Mouse (Mus musculus): ENCODE results near the gene Cst8. TPM values are rescaled to one million over a fixed set of nuclear protein-coding genes. Genes with fewer than 3 reads are reported as not detected.

Gene Cst8
- polyA plus RNA-seq, 1 experiment from 2014 or later, result 0.32 TPM

GRCm38 (mm10) chr2:148825986-148826385 is 27.4 kb downstream of the Cst8 start:
- Histone ChIP-seq H3K9ac (no peak overlapping the region), H3K4me3 (no peak overlapping the region), H3K27ac (no peak overlapping the region), H3K4me2 (no peak overlapping the region), H3K27me3 (no peaks in the 10 kb centered on the region), H3K4me1 (no peaks in the 10 kb centered on the region), H3K36me3 (no peaks in the 10 kb centered on the region), H3K9me3 (no peaks in the 10 kb centered on the region)
- no peak for ATAC-seq (ENCODE audit: insufficient number of reproducible peaks, insufficient read depth, low FRiP score, low TSS enrichment, low read depth)
- 73% methylated on average over 1 of the region's 1 CpGs for WGBS

GRCm38 (mm10) chr2:148834912-148835311 is 36.3 kb downstream of the Cst8 start, which contains the start of gene Cst9:
Gene Cst9, plus strand, starts transcription at chr2:148835147.
- H3K9ac ChIP-seq, result no peak within 1 kb of the TSS
- H3K36me3 ChIP-seq, result no peaks in the 10 kb centered on the region
- no peak for ATAC-seq (ENCODE audit: insufficient number of reproducible peaks, insufficient read depth, low FRiP score, low TSS enrichment, low read depth)
- no peak within 1 kb of the TSS for H3K4me2 ChIP-seq
- 61% methylated on average over 4 of the region's 4 CpGs for WGBS
- H3K4me3 ChIP-seq, result no peak within 1 kb of the TSS
- H3K27me3 ChIP-seq, result no peaks in the 10 kb centered on the region
- no peak within 1 kb of the TSS for H3K27ac ChIP-seq
- no peaks in the 10 kb centered on the region for H3K9me3 ChIP-seq
- no peaks in the 10 kb centered on the region for H3K4me1 ChIP-seq

GRCm38 (mm10) chr2:148838075-148838777 is 39.6 kb downstream of the Cst8 start:
- Histone ChIP-seq H3K4me1 (no peaks in the 10 kb centered on the region), H3K27ac (no peak overlapping the region), H3K4me3 (no peak overlapping the region), H3K9me3 (no peaks in the 10 kb centered on the region), H3K4me2 (no peak overlapping the region), H3K27me3 (no peaks in the 10 kb centered on the region), H3K36me3 (no peaks in the 10 kb centered on the region), H3K9ac (no peak overlapping the region)
- ATAC-seq (ENCODE audit: insufficient number of reproducible peaks, insufficient read depth, low FRiP score, low TSS enrichment, low read depth), result no peak
- WGBS, result 85% methylated on average over 5 of the region's 5 CpGs

DNA sequence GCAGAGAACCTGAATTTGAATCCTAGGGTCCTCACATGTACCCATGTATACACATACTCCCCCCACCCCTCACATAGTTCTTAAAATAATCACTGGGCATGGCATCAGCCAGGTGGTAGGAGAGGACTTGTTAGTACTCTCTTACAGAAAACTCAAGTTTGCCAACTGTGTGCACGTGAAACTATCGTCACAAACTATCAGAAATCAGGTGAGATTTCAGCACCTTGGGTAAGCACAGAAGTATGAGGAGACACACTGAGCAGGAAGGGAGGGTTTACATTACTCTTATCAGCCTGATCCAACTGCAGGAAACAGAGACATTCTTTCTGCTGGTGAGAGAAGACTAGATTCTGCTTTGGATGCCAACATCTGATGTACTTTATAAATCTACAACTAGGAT is 40.6 kb downstream of the Cst8 start:
- no peak for ATAC-seq (ENCODE audit: insufficient number of reproducible peaks, insufficient read depth, low FRiP score, low TSS enrichment, low read depth)
- 87% methylated on average over 2 of the region's 2 CpGs for WGBS
- Histone ChIP-seq H3K9me3 (no peaks in the 10 kb centered on the region), H3K4me3 (no peak overlapping the region), H3K4me1 (no peaks in the 10 kb centered on the region), H3K27ac (no peak overlapping the region), H3K36me3 (no peaks in the 10 kb centered on the region), H3K9ac (no peak overlapping the region), H3K27me3 (no peaks in the 10 kb centered on the region), H3K4me2 (no peak overlapping the region)

GRCm38 (mm10) chr2:148851116-148851906 is 52.7 kb downstream of the Cst8 start:
- WGBS, result 43% methylated on average over 8 of the region's 8 CpGs
- H3K9me3 ChIP-seq, result no peaks in the 10 kb centered on the region
- peak; percentile 32; the same call in 1 of the 2 replicates for ATAC-seq (ENCODE audit: insufficient number of reproducible peaks, insufficient read depth, low FRiP score, low TSS enrichment, low read depth)

More at GRCm38 (mm10) chr2:148851116-148851906, 52.7 kb downstream of the Cst8 start:
- no peak overlapping the region for H3K4me3 ChIP-seq
- no peak overlapping the region for H3K27ac ChIP-seq
- H3K4me1 ChIP-seq, result no peaks in the 10 kb centered on the region
- H3K9ac ChIP-seq, result no peak overlapping the region
- no peaks in the 10 kb centered on the region for H3K27me3 ChIP-seq
- H3K4me2 ChIP-seq, result no peak overlapping the region
- no peaks in the 10 kb centered on the region for H3K36me3 ChIP-seq

Other genes with a start within 250 kb of the Cst8 start
- 105 and 108 TPM in 2 replicates for gene Nxt1, start 126.2 kb upstream of the Cst8 start, polyA plus RNA-seq (2015; fragmentation: Nextera tagmentation; extraction: Ambion mirVana)
- gene Gzf1, start 117.8 kb upstream of the Cst8 start, polyA plus RNA-seq (2015; fragmentation: Nextera tagmentation; extraction: Ambion mirVana), result 21.2 and 21.6 TPM in 2 replicates
- 4.2 and 5.4 TPM in 2 replicates for gene Napb, start 66.3 kb upstream of the Cst8 start, polyA plus RNA-seq (2015; fragmentation: Nextera tagmentation; extraction: Ambion mirVana)
- gene Cstl1, start 48.4 kb upstream of the Cst8 start, polyA plus RNA-seq (2015; fragmentation: Nextera tagmentation; extraction: Ambion mirVana), result not detected in 2 replicates
- gene Cst11, start 27.3 kb upstream of the Cst8 start, polyA plus RNA-seq (2015; fragmentation: Nextera tagmentation; extraction: Ambion mirVana), result not detected in 2 replicates
- gene 8030411F24Rik, start 16.8 kb upstream of the Cst8 start, polyA plus RNA-seq (2015; fragmentation: Nextera tagmentation; extraction: Ambion mirVana), result not detected in 2 replicates
- not detected in 2 replicates for gene Cst12, start 9.4 kb upstream of the Cst8 start, polyA plus RNA-seq (2015; fragmentation: Nextera tagmentation; extraction: Ambion mirVana)
- gene Cst13, start 21.3 kb downstream of the Cst8 start, polyA plus RNA-seq (2015; fragmentation: Nextera tagmentation; extraction: Ambion mirVana), result not detected in 2 replicates
- not detected in 2 replicates for gene Cst9, start 36.4 kb downstream of the Cst8 start, polyA plus RNA-seq (2015; fragmentation: Nextera tagmentation; extraction: Ambion mirVana)
- not detected in 2 replicates for gene 9230104L09Rik, start 66.3 kb downstream of the Cst8 start, polyA plus RNA-seq (2015; fragmentation: Nextera tagmentation; extraction: Ambion mirVana)
- 344 and 387 TPM in 2 replicates for gene Cst3, start 76.9 kb downstream of the Cst8 start, polyA plus RNA-seq (2015; fragmentation: Nextera tagmentation; extraction: Ambion mirVana)
- gene Gm1330, start 204.5 kb downstream of the Cst8 start, polyA plus RNA-seq (2015; fragmentation: Nextera tagmentation; extraction: Ambion mirVana), result not detected in 2 replicates
- not detected in 2 replicates for gene Gm10750, start 218.5 kb downstream of the Cst8 start, polyA plus RNA-seq (2015; fragmentation: Nextera tagmentation; extraction: Ambion mirVana)